Mouse (Mus musculus) hindbrain, embryonic 15.5 days (tissue): ENCODE measurements around the gene Jade1. TPM values are rescaled to one million over a fixed set of nuclear protein-coding genes. Genes with fewer than 3 reads are reported as not detected.

Source experiments
- ATAC-seq: fragments of 200-750 bp; cut with Nextera tagmentation; 2 replicates; pipeline ENCODE4 v1.8.0; 2017; ENCODE audit warnings: low read depth, moderate number of reproducible peaks, moderate TSS enrichment; ENCODE audit not compliant: low FRiP score
- H3K27ac ChIP-seq: fragments of 300-500 bp; sonication (generic); replicated peaks from 2 replicates; pipeline ENCODE4 v1.5.1; 2015; ENCODE audit warnings: mild to moderate bottlenecking, inconsistent platforms
- H3K27me3 ChIP-seq: fragments of 300-500 bp; sonication (generic); 2 replicates; pipeline ENCODE4 v1.6.1; 2015; ENCODE audit warnings: control low read depth, inconsistent platforms
- H3K36me3 ChIP-seq: fragments of 300-500 bp; sonication (generic); 2 replicates; pipeline ENCODE4 v1.6.1; 2015; ENCODE audit warnings: control low read depth, inconsistent platforms
- H3K4me1 ChIP-seq: fragments of 300-500 bp; sonication (generic); replicated peaks from 2 replicates; pipeline ENCODE4 v1.6.1; 2015; ENCODE audit warnings: control low read depth, inconsistent platforms
- H3K4me2 ChIP-seq: fragments of 300-500 bp; sonication (generic); 2 replicates; pipeline ENCODE4 v1.6.1; 2015; ENCODE audit warnings: moderate library complexity, mild to moderate bottlenecking, inconsistent platforms
- H3K4me3 ChIP-seq: fragments of 300-500 bp; sonication (generic); 2 replicates; pipeline ENCODE4 v1.5.1; 2015; ENCODE audit warnings: mild to moderate bottlenecking, inconsistent platforms
- H3K9ac ChIP-seq: fragments of 300-500 bp; sonication (generic); 2 replicates; pipeline ENCODE4 v1.6.1; 2015; ENCODE audit warnings: inconsistent platforms
- H3K9me3 ChIP-seq: fragments of 300-500 bp; sonication (generic); 2 replicates; pipeline ENCODE4 v1.6.1; 2016; ENCODE audit warnings: control low read depth, inconsistent platforms
- WGBS: fragments of 180-500 bp; shearing (Covaris S2); methylation state at CpG from one replicate; pipeline ENCODE4 v1.1.7; 2015; 5-methylcytosine and 5-hydroxymethylcytosine counted together
- polyA plus RNA-seq: library from polyadenylated mRNA; unstranded; fragments of >200 nt; fragmentation: Nextera tagmentation; extraction: Ambion mirVana; gene quantifications from 2 replicates; pipeline ENCODE4 v1.2.1, GENCODE M21; 2015

The Jade1 gene
- polyA plus RNA-seq, 1 experiment from 2014 or later = 14.2 TPM

DNA sequence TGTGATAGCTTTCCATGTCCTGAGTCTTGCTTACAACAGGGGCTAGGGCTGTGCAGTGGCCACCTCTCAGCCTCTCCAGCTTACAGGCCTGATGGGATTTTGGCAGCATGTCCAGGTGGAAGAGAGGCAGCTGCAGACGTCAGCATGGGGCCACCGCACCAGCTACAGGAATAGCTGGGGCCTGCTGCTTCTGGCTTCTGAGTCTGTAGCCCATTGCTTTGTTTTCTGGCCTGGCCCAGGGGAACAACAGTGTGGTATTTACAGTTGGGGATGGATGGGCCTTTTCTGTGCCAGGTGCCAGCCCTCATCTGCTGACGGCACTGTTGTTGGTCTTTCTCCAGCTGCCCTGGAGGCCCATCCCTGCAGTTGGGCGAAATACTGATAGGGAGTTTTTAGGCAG lies 28.1 kb downstream of the Jade1 start:
- H3K9ac ChIP-seq = no peak overlapping the region
- H3K36me3 ChIP-seq = no peaks in the 10 kb centered on the region
- 29% methylated on average over 4 of the region's 4 CpGs for WGBS
- H3K4me1 ChIP-seq = peaks cover 28% of the 10 kb centered on the region
- no peak overlapping the region for H3K4me2 ChIP-seq
- no peaks in the 10 kb centered on the region for H3K9me3 ChIP-seq
- no peaks in the 10 kb centered on the region for H3K27me3 ChIP-seq
- peak; percentile 43 for ATAC-seq
- no peak overlapping the region for H3K4me3 ChIP-seq
- H3K27ac ChIP-seq = no peak overlapping the region; the same call in 1 of the 2 replicates

DNA sequence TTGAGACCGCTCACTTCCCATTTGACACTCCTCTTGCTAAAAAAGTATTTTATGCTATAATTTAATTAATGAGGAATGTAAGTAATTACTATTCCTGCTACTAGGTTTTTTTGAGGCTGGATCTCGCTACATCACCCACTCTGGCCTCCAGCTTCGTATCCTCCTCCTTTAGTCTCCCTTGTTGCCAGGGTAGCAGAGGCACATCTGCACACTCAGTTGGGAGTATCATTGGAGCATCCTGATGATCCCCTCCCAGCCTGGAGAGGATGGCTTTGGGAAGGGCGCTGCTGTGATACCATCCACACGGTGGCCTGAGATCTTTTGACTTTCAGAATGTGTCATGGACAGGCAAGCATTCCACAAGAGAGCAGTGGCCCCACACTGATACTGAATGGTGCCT lies 30.0 kb downstream of the Jade1 start:
- no peak for ATAC-seq
- 72% methylated on average over 5 of the region's 5 CpGs for WGBS

DNA sequence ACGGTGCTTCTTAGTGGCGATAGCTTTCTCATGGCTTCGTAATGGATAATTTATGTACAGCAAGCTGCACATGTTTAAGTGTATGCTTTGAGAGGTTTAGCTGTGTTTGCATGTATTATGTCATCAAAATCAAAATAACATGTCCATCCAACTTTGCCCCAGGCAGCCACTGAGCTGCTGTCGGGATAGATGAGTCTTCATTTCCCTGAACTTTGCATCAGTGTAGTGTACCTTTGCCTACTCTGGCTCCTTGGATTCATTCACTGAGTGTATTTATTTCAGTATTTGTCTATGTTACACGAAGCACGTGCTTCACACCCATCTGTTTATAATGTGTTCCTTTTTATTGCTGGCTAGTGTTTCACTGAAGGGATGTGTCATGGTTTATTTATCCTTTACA lies 30.8 kb downstream of the Jade1 start:
- no peak overlapping the region for H3K9ac ChIP-seq
- no peaks in the 10 kb centered on the region for H3K36me3 ChIP-seq
- H3K9me3 ChIP-seq = no peaks in the 10 kb centered on the region
- peaks cover 26% of the 10 kb centered on the region for H3K4me1 ChIP-seq
- 77% methylated on average over 6 of the region's 6 CpGs for WGBS
- no peak overlapping the region for H3K4me3 ChIP-seq
- no peak overlapping the region for H3K27ac ChIP-seq
- H3K4me2 ChIP-seq = no peak overlapping the region
- ATAC-seq = no peak
- H3K27me3 ChIP-seq = no peaks in the 10 kb centered on the region

More for the DNA sequence above, 30.0 kb downstream of the Jade1 start:
- H3K9ac ChIP-seq = no peak overlapping the region
- no peaks in the 10 kb centered on the region for H3K36me3 ChIP-seq
- H3K4me2 ChIP-seq = no peak overlapping the region
- H3K4me1 ChIP-seq = peaks cover 34% of the 10 kb centered on the region
- H3K27ac ChIP-seq = no peak overlapping the region
- no peaks in the 10 kb centered on the region for H3K27me3 ChIP-seq
- H3K4me3 ChIP-seq = no peak overlapping the region
- H3K9me3 ChIP-seq = no peaks in the 10 kb centered on the region

DNA sequence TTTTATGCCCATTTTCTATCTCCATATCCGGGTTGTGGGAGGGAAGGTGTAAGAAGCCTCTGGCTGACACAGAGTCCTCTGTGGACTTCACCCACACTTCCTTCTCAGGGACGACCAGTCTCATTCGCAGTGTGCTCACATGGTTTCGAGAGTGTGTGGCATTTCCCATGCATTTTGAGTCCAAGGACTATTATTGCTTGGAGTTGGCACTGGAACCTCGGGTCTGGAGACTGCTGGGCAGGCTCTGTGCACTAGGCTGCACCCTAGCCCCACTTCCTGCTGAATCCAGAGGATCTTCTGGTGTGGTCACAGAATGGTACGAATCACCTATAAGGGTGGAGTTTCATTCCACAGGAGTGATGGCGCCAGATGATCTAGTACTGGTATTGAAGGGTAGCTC lies 31.4 kb downstream of the Jade1 start:
- no peak for ATAC-seq
- Histone ChIP-seq H3K9ac (no peak overlapping the region), H3K27me3 (no peaks in the 10 kb centered on the region), H3K36me3 (no peaks in the 10 kb centered on the region), H3K4me3 (no peak overlapping the region), H3K9me3 (no peaks in the 10 kb centered on the region), H3K27ac (no peak overlapping the region), H3K4me1 (peaks cover 20% of the 10 kb centered on the region), H3K4me2 (no peak overlapping the region)
- 85% methylated on average over 7 of the region's 7 CpGs for whole genome bisulfite sequencing

DNA sequence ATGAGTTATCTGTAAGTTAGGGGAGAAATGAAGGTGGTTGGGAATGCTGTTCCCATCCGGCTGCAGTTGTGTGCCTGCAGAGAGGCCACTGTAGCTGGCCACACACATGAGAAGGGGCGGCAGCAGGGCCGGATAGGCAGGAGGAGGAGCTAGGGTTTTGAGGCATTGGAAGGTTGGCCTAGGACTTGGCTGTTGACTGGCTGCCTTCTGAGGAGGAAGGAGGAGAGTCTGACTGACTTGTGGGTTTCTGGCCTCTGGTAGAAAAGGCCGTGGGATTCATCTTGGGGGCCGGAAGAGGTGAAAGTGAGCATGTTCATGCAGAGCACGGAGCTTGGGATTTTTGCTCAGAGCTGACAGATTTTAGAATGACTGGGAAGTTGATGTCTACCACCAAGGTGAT lies 32.1 kb downstream of the Jade1 start:
- ATAC-seq = no peak
- no peak overlapping the region for H3K9ac ChIP-seq
- no peaks in the 10 kb centered on the region for H3K9me3 ChIP-seq
- H3K36me3 ChIP-seq = no peaks in the 10 kb centered on the region
- peaks cover 18% of the 10 kb centered on the region for H3K4me1 ChIP-seq
- H3K4me3 ChIP-seq = no peak overlapping the region
- no peaks in the 10 kb centered on the region for H3K27me3 ChIP-seq
- WGBS = 64% methylated on average over 6 of the region's 6 CpGs
- H3K4me2 ChIP-seq = no peak overlapping the region
- H3K27ac ChIP-seq = no peak overlapping the region

DNA sequence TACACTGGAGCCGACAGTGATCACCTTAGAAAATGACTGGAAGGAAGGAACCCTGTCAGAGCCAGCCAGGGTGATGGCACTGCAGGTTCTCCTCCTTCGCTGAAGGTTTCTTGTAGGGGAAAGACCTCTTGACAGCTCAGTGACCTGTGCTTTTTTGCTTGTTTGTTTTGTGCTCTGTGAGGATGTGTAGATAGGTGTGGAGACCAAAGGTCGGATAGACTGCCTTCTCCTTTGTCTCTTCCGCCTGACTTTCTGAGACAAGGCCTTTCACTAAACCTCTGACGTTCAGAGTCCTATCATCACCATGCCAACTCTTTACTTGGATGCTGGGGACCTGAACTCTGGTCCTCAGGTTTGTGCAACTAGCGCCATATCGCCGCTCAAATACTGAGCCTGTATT lies 33.0 kb downstream of the Jade1 start:
- Histone ChIP-seq H3K9me3 (no peaks in the 10 kb centered on the region), H3K9ac (no peak overlapping the region), H3K4me1 (peaks cover 15% of the 10 kb centered on the region), H3K4me3 (no peak overlapping the region), H3K27ac (no peak overlapping the region), H3K27me3 (no peaks in the 10 kb centered on the region), H3K4me2 (no peak overlapping the region), H3K36me3 (no peaks in the 10 kb centered on the region)
- 74% methylated on average over 8 of the region's 8 CpGs for WGBS
- ATAC-seq = no peak

DNA sequence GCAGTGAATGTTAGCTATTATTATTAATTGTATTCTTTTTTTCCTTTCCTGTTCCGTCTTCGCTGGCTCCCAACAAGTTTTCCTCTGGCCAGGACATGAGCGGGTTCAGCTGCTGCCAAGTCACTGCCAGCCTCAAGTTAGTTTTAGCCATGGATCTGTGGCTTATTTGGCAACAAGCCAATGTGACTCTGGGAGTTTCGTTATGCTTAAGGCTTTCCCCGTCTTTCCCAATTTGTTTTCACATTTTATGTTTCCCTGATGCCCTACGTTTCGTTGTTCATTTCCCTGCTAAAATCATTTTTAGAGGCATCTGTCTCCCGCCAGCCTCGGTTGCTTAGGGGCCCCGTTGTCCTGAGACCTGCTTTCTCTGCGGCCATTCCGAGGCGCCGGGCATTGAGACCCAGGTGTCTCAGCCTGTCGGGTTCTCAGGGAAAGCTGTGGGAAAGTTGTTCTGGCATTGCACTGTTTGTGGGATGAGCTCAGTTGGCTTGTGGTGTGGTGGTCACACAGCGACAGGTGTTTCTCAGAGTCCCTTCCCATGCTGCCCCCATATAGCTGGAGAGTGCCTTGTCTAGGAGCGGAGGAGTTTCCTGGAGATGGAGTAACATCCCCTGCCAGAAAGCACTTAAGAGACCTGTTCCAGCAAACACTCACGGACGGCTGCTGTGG lies 33.8 kb downstream of the Jade1 start:
- Histone ChIP-seq H3K9ac (no peak overlapping the region), H3K27me3 (no peaks in the 10 kb centered on the region), H3K36me3 (peaks cover 7% of the 10 kb centered on the region; the same call in 1 of the 2 replicates), H3K4me3 (no peak overlapping the region), H3K4me1 (peaks cover 10% of the 10 kb centered on the region; the same call in 1 of the 2 replicates), H3K27ac (no peak overlapping the region), H3K4me2 (no peak overlapping the region), H3K9me3 (no peaks in the 10 kb centered on the region)
- no peak for ATAC-seq
- WGBS = 69% methylated on average over 19 of the region's 19 CpGs

DNA sequence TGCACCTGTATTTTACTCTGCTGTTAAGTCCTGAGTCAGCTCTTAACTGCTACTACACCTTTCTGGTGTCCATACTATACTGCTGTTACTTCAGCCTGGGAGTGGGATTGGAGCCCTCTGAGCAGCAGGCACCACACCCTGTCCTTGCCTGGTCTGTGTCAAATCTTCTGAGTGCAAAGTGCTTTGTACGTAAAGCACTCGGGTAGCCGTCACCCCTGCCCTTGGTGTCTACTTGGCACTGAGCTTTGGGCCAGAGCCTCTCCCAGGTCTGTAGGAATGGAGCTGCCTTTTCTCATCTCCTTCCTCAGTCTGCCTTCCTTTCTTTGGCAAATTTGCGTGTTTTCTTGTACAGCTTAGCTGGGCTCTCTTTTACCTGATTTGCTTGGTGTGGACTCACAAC lies 34.5 kb downstream of the Jade1 start:
- H3K9ac ChIP-seq = no peak overlapping the region
- H3K9me3 ChIP-seq = no peaks in the 10 kb centered on the region
- H3K4me3 ChIP-seq = no peak overlapping the region
- H3K36me3 ChIP-seq = peaks cover 9% of the 10 kb centered on the region; the same call in 1 of the 2 replicates
- 88% methylated on average over 4 of the region's 4 CpGs for WGBS
- ATAC-seq = no peak
- H3K4me2 ChIP-seq = no peak overlapping the region
- H3K27ac ChIP-seq = no peak overlapping the region
- H3K27me3 ChIP-seq = no peaks in the 10 kb centered on the region
- peaks cover 10% of the 10 kb centered on the region; the same call in 1 of the 2 replicates for H3K4me1 ChIP-seq

DNA sequence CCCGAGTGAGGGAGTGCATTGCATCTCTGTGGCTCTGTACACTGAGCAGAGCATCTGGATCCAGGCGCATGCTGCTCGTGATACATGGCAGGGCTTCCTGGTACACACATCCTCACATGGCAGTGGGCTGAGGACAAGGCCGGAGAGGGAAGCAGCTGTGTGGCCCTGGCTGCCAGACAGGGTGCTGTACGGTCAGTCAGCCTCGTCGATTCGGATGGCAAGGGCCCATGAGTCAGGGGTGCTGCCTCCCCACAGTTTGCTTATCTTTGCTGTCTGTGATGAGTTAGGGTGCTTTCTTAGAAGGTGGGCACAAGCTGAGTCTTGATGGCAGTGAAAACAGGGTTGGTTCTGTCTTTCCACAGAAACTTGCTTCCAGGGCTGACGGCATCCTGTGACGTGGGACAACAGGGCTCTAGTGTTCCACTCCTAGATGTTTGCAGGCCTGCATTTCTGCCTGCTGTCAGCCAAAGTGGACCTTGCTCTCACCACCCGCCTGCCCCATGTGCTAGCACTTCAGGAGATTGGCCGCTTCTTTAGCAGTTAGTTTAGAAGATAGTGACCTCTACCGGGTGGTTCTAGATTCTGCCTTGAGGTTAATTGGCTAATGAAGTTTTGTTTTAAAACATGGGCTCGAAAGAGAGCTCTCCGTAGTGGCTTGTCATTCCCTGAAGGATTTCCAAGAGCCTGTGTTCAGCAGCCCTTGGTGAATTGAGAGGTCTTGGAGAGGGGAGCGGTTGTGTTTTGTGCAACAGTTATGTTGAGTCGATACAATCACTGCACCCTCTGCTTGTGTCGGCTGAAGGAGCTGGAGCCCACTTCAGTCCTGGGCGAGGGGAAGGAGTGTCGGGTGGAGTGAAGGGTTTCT lies 35.4 kb downstream of the Jade1 start:
- no peak for ATAC-seq
- WGBS = 90% methylated on average over 20 of the region's 20 CpGs
- Histone ChIP-seq H3K4me3 (no peak overlapping the region), H3K4me2 (no peak overlapping the region), H3K27me3 (no peaks in the 10 kb centered on the region), H3K27ac (no peak overlapping the region), H3K4me1 (peaks cover 10% of the 10 kb centered on the region; the same call in 1 of the 2 replicates), H3K36me3 (peaks cover 9% of the 10 kb centered on the region; the same call in 1 of the 2 replicates), H3K9me3 (no peaks in the 10 kb centered on the region), H3K9ac (no peak overlapping the region)

DNA sequence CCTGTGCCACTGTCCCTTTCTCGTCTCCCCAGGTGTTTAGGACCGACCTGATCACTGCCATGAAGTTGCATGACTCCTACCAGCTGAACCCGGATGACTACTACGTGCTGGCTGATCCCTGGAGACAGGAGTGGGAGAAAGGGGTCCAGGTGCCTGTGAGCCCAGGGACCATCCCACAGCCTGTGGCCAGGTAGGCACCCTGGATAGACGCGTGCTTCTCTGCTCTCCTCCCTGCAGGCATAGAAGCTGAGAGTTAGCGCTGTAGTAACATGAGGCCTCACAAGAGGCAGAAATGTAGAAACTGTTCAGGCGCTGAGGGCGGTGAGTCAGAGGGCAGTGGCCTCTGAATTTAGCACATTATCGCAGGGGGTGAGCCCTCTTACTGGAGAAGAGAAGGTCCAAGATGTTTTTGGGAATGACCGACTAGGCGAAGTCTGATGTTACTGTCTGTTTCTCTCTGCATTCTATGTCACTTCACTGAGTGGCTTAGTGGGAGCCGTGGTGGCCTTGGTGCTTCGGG lies 36.2 kb downstream of the Jade1 start:
- Histone ChIP-seq H3K9me3 (no peaks in the 10 kb centered on the region), H3K4me1 (peaks cover 10% of the 10 kb centered on the region; the same call in 1 of the 2 replicates), H3K27ac (no peak overlapping the region), H3K27me3 (no peaks in the 10 kb centered on the region), H3K4me3 (no peak overlapping the region), H3K4me2 (no peak overlapping the region), H3K36me3 (peaks cover 11% of the 10 kb centered on the region), H3K9ac (no peak overlapping the region)
- no peak for ATAC-seq
- 95% methylated on average over 14 of the region's 14 CpGs for WGBS

DNA sequence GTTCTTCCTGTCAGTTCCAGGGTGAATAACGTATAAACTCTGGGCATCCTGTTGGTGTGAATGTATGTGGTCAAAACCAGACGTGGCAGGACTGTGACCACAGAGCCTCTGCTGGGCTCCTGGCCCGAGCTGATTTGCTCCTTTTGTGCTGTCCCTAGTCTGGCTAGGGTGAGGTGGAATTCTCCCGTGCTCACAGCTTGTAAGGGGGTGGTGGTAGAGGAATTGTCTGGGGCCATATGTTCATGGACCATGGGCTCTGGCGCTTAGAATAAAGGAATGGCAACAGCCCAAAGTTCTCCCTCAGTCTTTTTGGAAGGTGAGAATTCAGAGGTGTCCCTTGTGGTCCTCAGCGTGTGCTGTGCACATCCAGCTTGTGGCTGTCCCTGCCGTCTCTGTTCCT lies 37.3 kb downstream of the Jade1 start:
- peaks cover 19% of the 10 kb centered on the region for H3K36me3 ChIP-seq
- ATAC-seq = no peak

More for the DNA sequence above, 37.3 kb downstream of the Jade1 start:
- Histone ChIP-seq H3K9me3 (no peaks in the 10 kb centered on the region), H3K4me2 (no peak overlapping the region), H3K9ac (no peak overlapping the region), H3K27ac (no peak overlapping the region), H3K4me1 (peaks cover 10% of the 10 kb centered on the region; the same call in 1 of the 2 replicates), H3K4me3 (no peak overlapping the region), H3K27me3 (no peaks in the 10 kb centered on the region)
- WGBS = 82% methylated on average over 7 of the region's 7 CpGs
